Mouse (Mus musculus) layer of hippocampus, postnatal 10 days (tissue): Measurements from ENCODE around the gene Fndc3b. TPM values are rescaled to one million over a fixed set of nuclear protein-coding genes. Genes with fewer than 3 reads are reported as not detected.

Experiments used
- DNase-seq, 2 experiments: peaks; one replicate each; pipeline ENCODE4 v3.0.0; 2021; ENCODE audit warnings: low spot score in 2 of 2
- total RNA-seq, 2 experiments: library from RNA; stranded (reverse); gene quantifications; 2 replicates each; pipeline ENCODE4 v1.2.3; 2021

The Fndc3b gene
- total RNA-seq, 2 experiments from 2014 or later: 28.4 to 31.3 TPM

DNA sequence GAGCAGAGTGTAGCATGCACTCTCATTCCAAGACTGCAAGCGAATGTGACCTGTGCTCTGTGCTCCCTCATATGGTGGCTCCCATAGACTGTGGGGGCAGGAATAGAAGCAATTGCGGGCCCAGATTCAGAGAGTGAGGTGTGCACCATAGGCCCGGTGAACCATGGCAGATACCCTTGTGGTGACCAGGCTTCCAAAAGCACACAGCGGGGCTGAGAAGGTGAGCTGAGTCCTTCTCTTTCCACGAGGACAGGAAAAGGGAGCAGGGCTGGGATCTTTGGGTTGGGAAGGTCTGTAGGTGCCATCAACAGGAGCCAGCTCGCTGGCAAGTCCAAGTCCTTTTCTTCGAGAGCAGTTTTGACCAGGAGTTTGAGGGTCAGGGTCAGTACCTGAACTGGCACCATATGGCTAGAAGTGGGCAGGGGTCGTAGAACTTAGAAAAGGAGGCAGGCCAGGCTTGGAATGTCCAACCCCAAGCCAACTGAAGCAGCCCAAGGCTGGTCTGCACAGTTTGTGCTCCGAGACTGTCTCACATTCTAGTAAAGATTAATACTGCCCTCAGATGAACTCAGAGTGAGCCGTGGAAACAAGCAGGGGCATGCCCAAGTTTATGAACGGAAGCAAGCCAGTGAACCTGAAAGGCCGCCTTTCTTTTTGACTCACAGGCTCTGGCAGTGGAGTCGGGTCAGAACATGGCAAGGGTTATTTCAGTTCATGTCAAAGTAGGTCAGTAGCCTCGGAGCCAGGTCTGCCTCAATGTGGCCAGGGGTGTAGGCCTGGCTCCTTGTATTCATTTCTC is 237.1 kb downstream of the Fndc3b start:
- DNase-seq: no peak

DNA sequence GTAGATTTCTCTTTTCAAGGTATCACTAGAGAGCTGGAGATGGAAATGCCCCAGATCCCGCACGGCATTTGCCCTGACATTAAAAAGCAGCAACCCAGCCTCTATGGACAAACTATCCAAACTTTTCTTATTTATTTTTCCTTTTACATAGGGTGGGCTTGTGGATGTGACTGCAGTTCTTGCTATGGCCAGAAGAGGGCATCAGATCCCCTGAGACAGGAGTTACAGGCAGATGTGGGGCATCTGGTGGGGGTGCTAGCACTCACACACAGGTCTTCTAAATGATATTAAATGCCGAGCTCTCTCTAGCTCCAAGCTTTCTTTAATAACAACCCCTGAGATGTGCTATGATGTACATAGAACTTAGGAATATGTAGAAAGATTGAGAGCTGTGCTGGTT is 238.3 kb downstream of the Fndc3b start:
- no peak for DNase-seq

DNA sequence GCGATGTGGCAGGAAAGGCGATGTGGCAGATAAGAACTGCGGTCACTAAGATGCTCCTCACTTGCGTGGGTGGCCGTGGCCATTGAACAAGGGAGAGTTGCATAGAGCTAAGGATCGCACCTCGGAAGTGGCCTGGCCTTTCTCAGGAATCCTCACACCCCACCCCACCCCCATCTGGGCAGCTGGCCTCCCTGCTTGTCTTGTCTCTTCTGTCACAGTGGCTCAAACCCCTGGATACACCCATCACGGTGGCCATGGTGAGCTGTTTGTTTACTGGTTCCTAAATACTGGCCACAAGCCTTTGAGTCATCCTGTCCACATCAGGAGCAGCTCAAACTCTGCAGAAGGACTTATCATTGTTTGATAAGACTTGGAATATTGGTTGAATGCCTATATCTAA is 240.3 kb downstream of the Fndc3b start:
- DNase-seq: no peak

DNA sequence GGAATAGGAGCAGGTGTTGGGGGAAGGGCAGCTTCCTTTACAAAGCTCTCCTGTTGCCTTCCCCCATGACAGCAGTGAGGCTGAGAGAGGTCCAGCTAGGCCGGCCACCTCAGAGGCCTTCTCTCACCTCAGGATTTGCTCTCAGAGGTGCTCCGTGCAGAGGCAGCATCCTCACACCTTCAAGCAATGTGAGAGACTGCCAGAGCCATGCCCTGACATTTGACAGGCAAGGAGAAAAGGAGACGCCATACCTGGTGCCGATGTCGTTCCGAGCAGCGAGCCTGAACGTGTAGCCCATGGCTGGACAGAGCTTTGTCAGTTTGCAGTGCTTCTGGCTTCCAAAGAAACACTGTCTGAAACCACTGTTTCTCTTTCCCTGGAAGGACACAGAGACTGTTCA is 241.1 kb downstream of the Fndc3b start:
- DNase-seq: no peak

DNA sequence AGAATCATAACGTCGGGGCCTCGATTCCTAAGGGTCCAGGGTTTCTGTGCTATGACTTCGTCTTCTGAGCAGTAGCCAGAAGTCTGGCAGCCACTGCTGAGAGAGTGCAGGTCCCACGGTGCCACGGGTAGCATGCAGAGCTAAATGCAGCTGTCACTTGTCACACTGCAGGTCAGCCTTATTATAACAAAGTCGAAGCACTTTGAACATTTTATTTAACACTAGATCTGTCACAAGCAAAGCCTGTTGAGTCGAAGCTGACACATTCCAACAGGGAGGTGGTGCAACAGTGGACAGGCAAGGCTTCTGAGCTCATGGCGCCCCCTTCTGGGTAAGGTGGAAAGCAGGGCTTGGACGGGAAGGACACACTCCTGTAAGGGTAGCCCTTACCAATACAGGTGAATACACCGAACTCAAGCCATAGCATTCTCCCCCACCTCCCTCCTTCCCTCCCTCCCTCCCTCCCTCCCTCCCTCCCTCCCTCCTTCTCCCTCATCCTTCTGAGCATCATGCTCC is 243.5 kb downstream of the Fndc3b start:
- DNase-seq: peak in 1 of 2 experiments; percentile 42

DNA sequence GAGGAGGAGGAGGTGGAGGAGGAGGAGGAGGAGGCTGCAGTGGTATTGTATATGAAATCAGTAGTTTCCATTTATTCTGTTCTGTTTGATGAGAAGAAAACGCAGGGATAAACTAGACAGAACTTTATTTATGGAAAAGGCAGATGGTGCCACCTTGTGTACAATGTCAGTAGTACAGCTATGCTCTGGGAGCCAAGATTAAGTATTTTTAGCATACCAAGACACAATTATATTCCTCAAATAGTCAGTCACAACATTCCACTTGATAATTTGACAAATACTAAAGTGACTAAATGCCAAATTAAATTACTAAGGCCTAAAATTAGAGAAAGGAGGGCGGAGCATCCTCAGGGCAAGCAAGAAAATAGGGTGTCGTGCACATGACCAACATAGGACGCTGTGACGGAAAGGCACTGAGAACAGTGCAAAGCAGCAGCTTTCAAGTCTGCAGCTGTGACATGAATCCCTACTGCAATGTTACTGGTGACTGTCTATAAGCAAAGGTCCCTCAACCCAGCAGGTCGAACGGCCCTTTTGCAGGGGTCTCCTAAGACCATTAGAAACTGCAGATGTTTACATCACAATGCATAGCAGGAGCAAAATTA is 244.7 kb downstream of the Fndc3b start:
- peak; percentile 76 for DNase-seq

DNA sequence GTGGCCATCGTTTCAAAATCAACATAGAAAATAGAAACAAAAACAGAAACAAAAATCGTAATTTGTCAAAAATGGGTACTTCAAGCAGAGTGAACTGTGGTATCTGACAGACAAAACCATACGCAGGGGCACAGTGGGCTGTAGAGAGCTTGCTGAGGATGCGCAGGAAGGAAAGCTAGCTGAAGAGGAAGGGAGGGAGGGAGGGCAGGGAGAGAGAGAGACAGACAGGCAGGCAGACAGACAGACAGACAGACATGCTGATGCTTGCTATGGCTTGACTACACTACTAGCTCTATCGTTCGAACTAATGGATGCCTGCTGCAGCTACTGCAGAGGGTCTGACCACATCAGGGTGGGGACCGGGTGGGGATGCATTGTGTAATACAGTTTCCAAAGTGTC is 247.7 kb downstream of the Fndc3b start:
- DNase-seq: no peak

DNA sequence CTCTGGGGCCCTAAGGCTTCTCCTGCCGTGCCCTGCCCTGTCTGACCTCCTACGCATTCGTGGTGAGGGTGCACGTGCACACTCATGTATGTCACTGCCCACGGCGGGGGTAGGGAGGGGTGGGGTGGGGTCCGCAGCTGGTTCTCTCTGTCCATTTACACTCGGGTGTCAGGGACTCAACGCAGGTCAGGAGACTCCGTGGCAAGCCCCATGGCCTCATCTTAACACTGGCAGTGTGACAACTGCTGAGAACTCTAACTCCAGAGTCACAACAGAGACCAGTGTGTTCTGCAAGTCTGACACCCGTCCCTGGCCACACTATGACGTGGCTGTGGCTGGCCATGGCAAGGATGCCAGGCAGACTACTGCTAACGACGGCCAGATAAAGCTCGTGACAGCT is 248.2 kb downstream of the Fndc3b start:
- no peak for DNase-seq

DNA sequence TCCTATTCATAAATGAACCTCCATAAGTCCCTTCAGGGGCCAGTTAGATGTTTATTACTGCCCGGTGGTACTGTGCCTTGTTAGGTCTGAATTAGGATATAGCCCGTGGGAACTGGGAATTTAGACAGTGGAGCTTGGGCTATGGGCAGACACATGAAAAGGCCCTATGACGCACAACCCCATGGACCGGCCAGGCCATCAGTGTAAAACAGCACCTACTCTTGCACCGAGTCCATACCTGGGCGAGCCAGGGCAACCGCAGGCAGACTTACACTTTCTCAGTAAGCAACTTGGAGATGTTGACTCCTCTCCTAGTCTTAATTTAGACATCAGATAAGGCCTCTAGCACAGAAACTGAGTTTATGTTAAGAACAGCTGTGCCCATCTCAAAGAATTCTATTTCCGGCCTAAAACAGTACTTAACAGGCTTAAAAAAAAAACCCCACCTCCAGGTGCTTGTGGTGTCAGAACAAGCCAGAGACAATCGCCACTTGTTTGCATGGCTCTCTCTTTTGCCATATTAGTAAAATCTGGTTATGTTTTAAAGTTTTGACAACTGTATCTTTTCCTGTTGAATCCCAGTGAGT is 248.7 kb downstream of the Fndc3b start:
- no peak for DNase-seq

DNA sequence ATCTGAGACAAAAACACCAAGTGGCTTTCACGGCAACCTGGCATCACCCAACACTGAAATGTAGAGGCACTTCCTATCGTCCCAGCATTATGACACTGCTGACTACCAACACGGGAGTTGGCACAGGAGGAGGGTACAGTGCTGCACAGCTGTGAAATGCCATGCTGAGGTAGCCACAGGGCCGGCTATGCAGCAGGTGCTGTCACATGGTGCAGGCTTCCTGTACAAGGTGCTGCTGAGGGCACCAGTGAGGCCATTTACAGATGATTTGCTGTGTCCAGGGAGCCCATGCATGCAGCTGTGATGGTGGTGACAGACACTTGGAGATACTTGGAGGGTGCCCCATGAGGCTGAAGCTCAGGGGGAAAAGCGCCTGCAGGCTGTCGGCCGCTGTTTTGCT is 249.2 kb downstream of the Fndc3b start:
- DNase-seq: no peak

DNA sequence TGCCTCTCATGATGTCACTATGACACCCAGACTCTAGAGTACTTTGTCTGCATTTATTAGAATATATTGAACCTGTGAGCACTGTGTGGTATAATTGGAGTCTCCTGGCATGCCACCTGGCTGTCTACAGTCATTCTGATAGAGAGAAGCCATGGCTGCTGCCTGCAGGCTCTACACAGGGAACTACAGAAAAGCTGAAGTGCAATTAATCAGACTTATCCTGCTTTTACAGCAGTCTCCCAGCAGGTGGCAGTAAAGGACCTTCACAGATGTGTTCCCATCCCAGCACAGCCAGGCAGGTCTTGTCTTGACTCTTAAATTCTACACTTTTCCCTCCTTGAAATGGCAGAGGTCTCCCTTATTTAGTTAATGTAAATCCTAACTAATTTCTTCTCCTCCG is 250.1 kb downstream of the Fndc3b start:
- DNase-seq: peak; percentile 85 to 86

DNA sequence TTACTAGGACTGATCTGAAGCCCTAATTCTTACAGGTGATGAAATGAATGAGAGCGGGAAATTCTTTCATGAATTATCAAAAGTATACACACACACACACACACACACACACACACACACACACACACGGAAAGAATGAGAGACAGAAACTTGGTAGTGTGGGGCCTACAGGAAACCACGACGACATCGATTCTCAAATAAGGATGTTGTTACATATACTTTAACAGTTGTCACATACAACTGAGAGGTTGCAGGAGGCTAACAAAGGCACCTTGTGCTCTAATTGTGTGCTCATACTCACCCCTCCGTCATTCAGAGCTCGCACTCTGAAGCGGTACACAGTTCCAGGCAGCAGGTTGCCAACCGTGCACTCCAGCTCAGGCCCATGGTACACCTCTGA is 252.7 kb downstream of the Fndc3b start:
- no peak for DNase-seq

DNA sequence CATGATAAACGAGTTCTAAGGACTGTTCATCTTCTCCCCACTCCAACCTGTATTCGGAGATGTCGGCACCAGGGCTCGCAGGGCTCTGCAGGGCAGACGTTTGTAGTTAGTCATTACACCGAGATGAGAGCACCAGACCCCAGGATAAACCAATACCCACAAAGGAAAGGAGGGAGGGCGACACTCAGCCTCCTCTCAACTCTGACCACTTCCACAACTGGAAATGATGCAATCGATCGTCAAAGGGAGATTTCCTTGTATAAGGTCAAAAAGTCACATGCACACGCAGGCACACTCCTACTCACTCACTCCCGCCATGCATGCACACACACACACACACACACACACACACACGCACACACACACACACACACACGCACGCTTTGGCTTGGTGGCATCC is 254.6 kb downstream of the Fndc3b start:
- DNase-seq: no peak

DNA sequence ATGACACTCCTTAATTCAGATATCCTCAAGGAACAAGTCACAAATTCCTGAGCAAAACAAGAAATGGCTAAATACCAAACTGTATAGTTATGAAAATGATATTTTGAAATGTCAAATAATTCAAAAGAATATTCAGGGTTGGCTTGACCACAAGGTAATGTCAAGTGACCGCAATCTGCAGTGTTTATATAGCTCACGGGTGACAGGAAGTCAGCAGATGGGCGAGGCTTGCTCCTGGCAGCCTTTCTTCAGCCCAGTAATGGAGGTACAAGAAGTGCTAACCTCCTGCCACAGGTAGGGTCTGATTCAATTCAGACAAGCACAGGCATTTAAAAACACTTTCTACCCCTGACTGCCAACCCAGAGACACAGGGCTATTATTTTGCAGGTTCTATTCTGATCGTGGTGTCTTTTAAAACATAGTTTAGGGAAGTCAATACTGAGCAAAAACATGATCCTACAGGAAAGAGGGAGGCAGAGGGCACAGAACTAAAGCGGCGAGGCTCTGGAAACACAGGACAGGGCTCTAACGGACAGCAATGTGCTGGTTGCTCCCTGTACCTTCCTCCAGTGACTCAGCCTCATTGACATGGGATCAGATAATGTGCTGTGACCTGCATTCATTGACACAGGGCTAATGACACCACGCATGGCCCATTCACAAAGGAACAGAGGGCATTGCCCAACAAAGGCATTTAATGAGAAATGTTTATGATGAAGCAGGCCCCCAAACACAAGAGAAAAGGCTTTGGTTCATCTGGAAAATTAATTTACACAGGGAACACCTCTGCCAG is 256.5 kb downstream of the Fndc3b start:
- DNase-seq: no peak

DNA sequence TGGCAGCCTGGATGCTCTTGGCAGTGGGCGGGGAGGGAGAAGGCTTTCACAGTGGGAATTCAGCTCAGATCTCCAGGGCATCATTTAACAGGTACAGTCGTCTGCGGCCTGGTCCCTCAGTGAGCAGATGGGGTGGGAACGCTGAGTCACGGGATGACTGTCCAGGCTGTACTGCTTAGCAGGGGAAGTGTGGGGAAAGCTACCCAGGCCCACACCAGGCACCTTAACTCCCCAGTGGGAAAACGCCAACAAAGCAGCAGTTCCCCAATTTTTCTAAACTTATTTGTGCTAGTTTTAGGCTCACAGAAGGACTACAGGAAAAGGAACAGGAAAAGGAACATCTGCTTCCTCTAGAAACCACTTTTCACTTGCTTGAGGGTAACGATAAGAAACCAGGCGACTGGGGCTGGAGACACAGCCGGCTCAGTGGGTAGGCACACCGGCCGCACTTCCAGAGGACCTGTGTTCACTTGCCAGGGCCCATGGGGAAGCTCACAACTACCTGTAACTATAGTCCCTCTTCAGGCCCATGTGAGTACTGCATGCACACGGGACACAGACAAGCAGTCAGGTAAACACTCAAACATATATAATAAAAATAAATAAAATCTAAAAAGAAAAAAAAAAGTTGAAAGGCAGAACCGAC is 257.5 kb downstream of the Fndc3b start:
- DNase-seq: no peak

DNA sequence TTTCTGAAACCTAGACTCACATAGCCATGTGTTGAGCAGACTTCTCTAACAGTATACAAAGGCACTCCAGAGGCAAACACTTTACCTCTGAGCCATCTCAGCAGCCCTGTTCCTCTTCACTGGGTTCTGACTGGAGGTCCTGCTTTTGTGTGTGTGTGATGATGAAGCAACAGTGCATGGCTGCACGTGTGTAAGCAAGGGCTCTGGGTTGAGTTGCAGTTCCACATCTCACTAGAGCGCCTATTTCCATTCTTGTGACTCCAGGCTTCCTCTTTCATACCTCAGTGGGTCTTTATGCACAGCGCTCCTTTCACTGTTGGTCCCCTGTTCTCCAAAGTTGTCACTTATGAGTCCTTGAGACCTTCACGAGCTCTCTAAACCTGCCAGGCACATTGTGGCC is 261.7 kb downstream of the Fndc3b start:
- no peak for DNase-seq

DNA sequence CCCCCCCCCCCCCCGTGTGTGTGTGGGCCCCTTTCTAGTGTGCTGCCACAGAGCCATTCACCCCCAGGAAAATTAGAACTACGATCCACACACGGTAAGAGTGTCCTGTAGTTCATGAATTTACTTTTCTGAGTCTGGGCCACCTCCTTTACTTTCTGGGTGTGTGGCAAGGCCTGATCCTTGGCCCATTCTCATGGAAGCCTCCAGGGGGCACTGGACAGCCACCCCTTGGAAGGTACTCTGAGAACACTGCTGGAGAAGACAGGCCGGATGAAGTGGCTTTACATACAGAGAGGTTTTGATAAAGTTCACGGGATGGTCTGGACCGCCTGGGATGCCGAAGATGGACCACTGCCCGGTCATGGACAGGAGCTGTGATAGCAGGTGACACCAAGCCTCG is 262.7 kb downstream of the Fndc3b start:
- DNase-seq: no peak

DNA sequence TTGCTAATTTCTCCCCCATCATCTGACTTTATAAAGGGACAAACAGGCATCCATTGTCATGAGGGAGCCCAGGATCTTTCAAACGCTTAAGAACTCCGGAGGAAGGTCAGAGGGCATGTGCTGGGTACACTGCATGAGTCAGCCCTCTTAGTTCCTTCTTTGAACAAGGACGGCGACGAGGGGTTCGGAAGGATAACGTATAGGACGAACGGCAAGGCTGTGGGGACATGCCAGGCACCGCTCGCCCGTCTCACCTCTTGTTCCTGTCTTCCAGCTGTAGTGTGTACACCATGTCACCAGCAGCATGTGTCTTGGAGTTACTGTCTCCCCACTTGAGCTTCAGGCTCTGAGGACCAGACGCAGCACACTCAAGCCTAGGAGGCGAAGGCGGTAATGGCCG is 271.4 kb downstream of the Fndc3b start:
- DNase-seq: no peak

DNA sequence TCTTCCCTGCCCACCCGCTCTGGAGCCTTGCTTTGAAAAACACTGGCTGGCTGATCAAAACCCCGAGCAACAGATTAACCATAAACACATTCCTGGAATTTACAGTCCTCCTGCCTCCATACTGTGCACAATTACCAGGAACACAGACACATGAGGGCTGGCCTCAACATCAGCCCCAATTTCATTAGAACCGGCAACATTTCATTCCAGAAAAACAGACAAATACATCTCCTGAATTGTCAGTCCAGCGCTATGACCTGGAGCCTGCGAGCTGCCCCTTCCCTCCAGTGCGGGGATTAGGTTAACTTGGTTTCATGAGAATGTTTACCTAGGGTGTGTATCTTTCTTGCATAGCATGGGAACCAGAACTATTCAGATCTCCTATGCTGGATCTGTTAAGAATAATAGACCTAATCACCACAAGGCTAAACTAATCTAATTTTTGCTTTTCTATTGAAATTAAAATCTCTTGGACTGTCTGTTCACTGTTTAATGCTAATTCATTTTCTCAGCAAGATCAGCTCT is 275.9 kb downstream of the Fndc3b start:
- no peak for DNase-seq

DNA sequence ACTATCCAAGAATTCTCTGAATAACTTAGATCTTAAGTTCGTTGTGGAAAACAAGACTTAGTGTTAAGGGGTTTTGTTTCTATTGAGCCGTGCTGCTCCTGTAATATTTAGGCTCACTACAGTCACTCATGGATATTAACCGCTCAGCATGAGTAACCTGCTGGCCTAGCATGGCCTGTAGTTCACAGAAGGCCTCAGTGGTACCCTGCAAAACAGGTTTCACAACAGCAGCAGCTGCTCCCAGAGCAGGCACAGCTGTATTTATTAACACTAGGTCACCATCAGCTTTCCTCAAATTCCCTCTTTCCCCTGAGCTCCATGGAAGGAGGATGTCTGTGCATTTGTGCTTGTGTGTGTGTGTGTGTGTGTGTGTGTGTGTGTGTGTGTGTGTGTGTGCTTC is 278.1 kb downstream of the Fndc3b start:
- no peak for DNase-seq
